Comparison of ENCODE assay signal across 19 mouse cellular contexts in the genomic region with DNA sequence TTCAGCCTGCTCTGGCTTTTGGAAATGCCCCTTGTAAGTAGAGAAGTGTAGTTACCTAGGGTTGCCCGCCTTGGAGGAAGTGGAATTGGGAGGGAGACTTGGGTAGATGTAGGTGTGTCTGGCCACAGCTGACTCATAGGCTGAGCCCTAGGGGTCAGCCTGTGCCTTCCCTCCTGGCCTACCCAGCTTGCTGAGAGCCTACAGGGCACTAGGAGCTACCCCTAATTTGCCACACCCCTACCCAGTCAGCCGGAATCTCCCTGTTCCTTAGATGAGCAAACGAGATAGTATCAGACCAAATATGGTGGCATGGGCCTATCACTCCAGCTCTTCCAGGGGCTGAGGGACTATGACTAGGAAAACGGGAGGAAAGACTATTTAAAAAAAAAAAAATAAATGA. TPM values are rescaled to one million over a fixed set of nuclear protein-coding genes. Genes with fewer than 3 reads are reported as not detected.
DNase-seq lines count a peak whose midpoint lies in the region; ATAC-seq and TF ChIP-seq lines count a peak whose summit lies in the region.
"Had no signal": no experiment of that assay in that cellular context is flagged by ENCODE, and none has a peak within 500 bp of the region (broad histone marks: within the 10 kb centered on the region; RNA-seq: fewer than 3 reads in every experiment).

No protein-coding gene starts in this region.

- TF ChIP-seq EP300 in MEL (IDR thresholded peaks at IDR 0.05; ENCODE audit: low read depth in 1 of 2, low read length in 2 of 2) = no peak

- TF ChIP-seq CTCF in MEL (IDR thresholded peaks at IDR 0.05 in 2 of 3, conservative IDR thresholded peaks at IDR 0.05 in 1 of 3; ENCODE audit: control insufficient read depth in 1 of 3, insufficient read depth in 1 of 3, low read depth in 2 of 3, low read length in 3 of 3, poor library complexity in 1 of 3, severe bottlenecking in 1 of 3) = no peak
- no peak for TF ChIP-seq CTCF in small intestine, adult 2 months (IDR thresholded peaks at IDR 0.05; ENCODE audit: extremely low read depth, insufficient read length, insufficient replicate concordance, low read depth, low read length)

- no peak overlapping the region for H3K9ac ChIP-seq in MEL (ENCODE audit: control insufficient read depth, low read depth, low read length, poor library complexity, severe bottlenecking)
- H3K9ac ChIP-seq in liver, embryonic 16.5 days (ENCODE audit: low read depth, low read length) = no peak overlapping the region
- no peak overlapping the region for H3K9ac ChIP-seq in forebrain, embryonic 13.5 days
- H3K9ac ChIP-seq in midbrain, embryonic 15.5 days = no peak overlapping the region
- H3K9ac ChIP-seq: embryonic facial prominence, embryonic 15.5 days; heart, embryonic 12.5 days; kidney, embryonic 15.5 days; limb, embryonic 15.5 days had no signal

- 53% methylated on average over 4 of the region's 4 CpGs for WGBS in liver, embryonic 16.5 days (ENCODE audit: insufficient replicate concordance)
- WGBS in small intestine, adult 2 months = 50% methylated on average over 4 of the region's 4 CpGs
- WGBS in forebrain, embryonic 13.5 days = 79% methylated on average over 4 of the region's 4 CpGs
- WGBS in midbrain, embryonic 15.5 days = 82% methylated on average over 4 of the region's 4 CpGs

- no peak for ATAC-seq in liver, embryonic 16.5 days (ENCODE audit: low read depth)
- ATAC-seq in forebrain, embryonic 13.5 days = no peak
- no peak for ATAC-seq in midbrain, embryonic 15.5 days (replicated peaks)

- no peak overlapping the region for H3K4me2 ChIP-seq in liver, embryonic 16.5 days (ENCODE audit: low read depth, low read length)
- no peak overlapping the region for H3K4me2 ChIP-seq in forebrain, embryonic 13.5 days
- no peak overlapping the region for H3K4me2 ChIP-seq in midbrain, embryonic 15.5 days
- H3K4me2 ChIP-seq: embryonic facial prominence, embryonic 15.5 days; heart, embryonic 12.5 days; kidney, embryonic 15.5 days; limb, embryonic 15.5 days had no signal

- no peak overlapping the region for H3K27ac ChIP-seq in MEL (ENCODE audit: control insufficient read depth, low read depth, low read length)
- peak overlapping the region; percentile 22 for H3K27ac ChIP-seq in liver, embryonic 16.5 days (ENCODE audit: low read length)
- H3K27ac ChIP-seq in small intestine, adult 2 months (ENCODE audit: insufficient read depth, low read depth, low read length) = peak overlapping the region; percentile 93
- H3K27ac ChIP-seq in forebrain, embryonic 13.5 days = no peak overlapping the region
- no peak overlapping the region for H3K27ac ChIP-seq in midbrain, embryonic 15.5 days
- H3K27ac ChIP-seq: embryonic facial prominence, embryonic 15.5 days; forebrain, embryonic 10.5 days; kidney, embryonic 15.5 days; limb, embryonic 15.5 days had no signal

- peaks cover 2% of the 10 kb centered on the region; the same call in 1 of the 2 replicates for H3K79me2 ChIP-seq in MEL (ENCODE audit: control insufficient read depth, insufficient read depth, low read length, poor library complexity)

- peaks cover 0 to 25% of the 10 kb centered on the region in 2 experiments; a peak in 2 of 4 replicates for H3K36me3 ChIP-seq in MEL (ENCODE audit: control insufficient read depth in 1 of 2, insufficient read depth in 2 of 2, low read length in 2 of 2)
- H3K36me3 ChIP-seq in liver, embryonic 16.5 days (ENCODE audit: control insufficient read depth, insufficient read depth) = no peaks in the 10 kb centered on the region
- no peaks in the 10 kb centered on the region for H3K36me3 ChIP-seq in small intestine, adult 2 months (ENCODE audit: control insufficient read depth, insufficient read depth, low read length)
- no peaks in the 10 kb centered on the region for H3K36me3 ChIP-seq in forebrain, embryonic 13.5 days (ENCODE audit: poor library complexity, severe bottlenecking)
- H3K36me3 ChIP-seq in midbrain, embryonic 15.5 days (replicated peaks) = no peaks in the 10 kb centered on the region
- H3K36me3 ChIP-seq: embryonic facial prominence, embryonic 15.5 days; forebrain, embryonic 10.5 days; heart, embryonic 12.5 days; kidney, embryonic 15.5 days; limb, embryonic 15.5 days had no signal

- TF ChIP-seq POLR2A in MEL (IDR thresholded peaks at IDR 0.05; ENCODE audit: control insufficient read depth in 1 of 2, insufficient read depth in 1 of 2, low read depth in 1 of 2, low read length in 2 of 2, poor library complexity in 1 of 2) = no peak
- TF ChIP-seq POLR2A in small intestine, adult 2 months (IDR thresholded peaks at IDR 0.05; ENCODE audit: low read depth, low read length) = no peak

- peaks cover 11 to 36% of the 10 kb centered on the region in 2 experiments for H3K4me1 ChIP-seq in MEL (ENCODE audit: control insufficient read depth in 1 of 2, insufficient read depth in 2 of 2, low read length in 2 of 2)
- H3K4me1 ChIP-seq in liver, embryonic 16.5 days (ENCODE audit: control insufficient read depth, low read depth, low read length) = peaks cover 43% of the 10 kb centered on the region
- H3K4me1 ChIP-seq in small intestine, adult 2 months (ENCODE audit: control insufficient read depth, insufficient read depth, insufficient read length, low read length) = peaks cover 41% of the 10 kb centered on the region; the same call in 1 of the 2 replicates
- H3K4me1 ChIP-seq in forebrain, embryonic 13.5 days = peaks cover 20% of the 10 kb centered on the region
- H3K4me1 ChIP-seq in midbrain, embryonic 15.5 days = peaks cover 11% of the 10 kb centered on the region

- no peaks in the 10 kb centered on the region for H3K9me3 ChIP-seq in MEL (replicated peaks; ENCODE audit: insufficient read depth, low read length)
- H3K9me3 ChIP-seq in liver, embryonic 16.5 days (replicated peaks; ENCODE audit: control insufficient read depth, low read length) = no peaks in the 10 kb centered on the region
- no peaks in the 10 kb centered on the region for H3K9me3 ChIP-seq in forebrain, embryonic 13.5 days (replicated peaks)
- no peaks in the 10 kb centered on the region for H3K9me3 ChIP-seq in midbrain, embryonic 15.5 days
- H3K9me3 ChIP-seq: embryonic facial prominence, embryonic 15.5 days; forebrain, embryonic 10.5 days; heart, embryonic 12.5 days; kidney, embryonic 15.5 days; limb, embryonic 15.5 days; megakaryocyte, embryonic 14.5 days had no signal

- H3K4me3 ChIP-seq in MEL (ENCODE audit: control insufficient read depth in 1 of 2, insufficient read depth in 1 of 2, low read depth in 2 of 2, low read length in 2 of 2) = no peak overlapping the region
- H3K4me3 ChIP-seq in liver, embryonic 16.5 days (ENCODE audit: low read depth, low read length) = no peak overlapping the region
- no peak overlapping the region for H3K4me3 ChIP-seq in small intestine, adult 2 months (ENCODE audit: low read depth, low read length)
- no peak overlapping the region for H3K4me3 ChIP-seq in forebrain, embryonic 13.5 days
- no peak overlapping the region for H3K4me3 ChIP-seq in midbrain, embryonic 15.5 days
- H3K4me3 ChIP-seq: embryonic facial prominence, embryonic 15.5 days; forebrain, embryonic 10.5 days; heart, embryonic 12.5 days; kidney, embryonic 15.5 days; limb, embryonic 15.5 days; megakaryocyte, embryonic 14.5 days had no signal

- TF ChIP-seq RAD21 in MEL (IDR thresholded peaks at IDR 0.05; ENCODE audit: low read depth, low read length) = no peak

- peak; percentile 52 to 61 for DNase-seq in lung, adult 18-20 months
- no peak for DNase-seq in lung, postnatal 10 days
- DNase-seq in MEL (ENCODE audit: low read depth, low spot score) (no peak), MN1 (ENCODE audit: low spot score) (no peak)
- DNase-seq: cerebellum, adult 9-10 months; embryo, embryonic 11 days; gastrocnemius, postnatal 10 days; right cerebral cortex, postnatal 25 days; thymus, postnatal 4 days had no signal

- H3K27me3 ChIP-seq in MEL (ENCODE audit: control insufficient read depth in 1 of 2, insufficient read depth in 2 of 2, low read length in 2 of 2) = no peaks in the 10 kb centered on the region
- no peaks in the 10 kb centered on the region for H3K27me3 ChIP-seq in liver, embryonic 16.5 days (ENCODE audit: control insufficient read depth, insufficient read depth, low read depth, low read length)
- H3K27me3 ChIP-seq in small intestine, adult 2 months (ENCODE audit: control insufficient read depth, insufficient read depth, low read length) = no peaks in the 10 kb centered on the region
- H3K27me3 ChIP-seq in forebrain, embryonic 13.5 days = no peaks in the 10 kb centered on the region
- H3K27me3 ChIP-seq in midbrain, embryonic 15.5 days (replicated peaks) = no peaks in the 10 kb centered on the region
- H3K27me3 ChIP-seq: embryonic facial prominence, embryonic 15.5 days; heart, embryonic 12.5 days; kidney, embryonic 15.5 days; limb, embryonic 15.5 days; megakaryocyte, embryonic 14.5 days had no signal

TF ChIP-seq in MEL, 35 proteins besides CTCF, POLR2A, EP300 and RAD21 (continues in another document):
- no peak for TF ChIP-seq JUND (IDR thresholded peaks at IDR 0.05; ENCODE audit: low read depth, low read length)

RNA-seq across cellular contexts. Expression of a gene that starts 6.2 kb away (rescaled TPM):
- total RNA-seq in MEL (2012; rRNA removed) = 3,019 and 3,042 TPM in 2 replicates
- polyA plus RNA-seq in MEL (2012; ENCODE audit: insufficient read depth in 1 of 2, insufficient read length in 2 of 2, low read depth in 1 of 2, low replicate concordance in 2 of 2, missing spikeins in 1 of 2) = 1,000 to 10,000 TPM; 1,403 to 4,417 TPM
- polyA plus RNA-seq in liver, embryonic 16.5 days (2015; fragmentation: Nextera tagmentation; extraction: Ambion mirVana) = 6,197 and 6,568 TPM in 2 replicates
- 4,701 and 11,894 TPM in 2 replicates for polyA plus RNA-seq in small intestine, adult 2 months (2012; rRNA removed)
- polyA plus RNA-seq in forebrain, embryonic 13.5 days (2015; fragmentation: Nextera tagmentation; extraction: Ambion mirVana) = 15,903 and 18,325 TPM in 2 replicates
- polyA plus RNA-seq in midbrain, embryonic 15.5 days (2015; fragmentation: Nextera tagmentation; extraction: Ambion mirVana) = 13,428 and 14,272 TPM in 2 replicates

RNA-seq across cellular contexts. Expression of a gene that starts 17.5 kb away (rescaled TPM):
- 3.9 and 4.6 TPM in 2 replicates for total RNA-seq in MEL (2012; rRNA removed)
- polyA plus RNA-seq in MEL (2012; ENCODE audit: insufficient read depth in 1 of 2, insufficient read length in 2 of 2, low read depth in 1 of 2, low replicate concordance in 2 of 2, missing spikeins in 1 of 2) = 1 to 10 TPM in 1 of 2 experiments, not detected in 1; 7.4 TPM
- polyA plus RNA-seq in liver, embryonic 16.5 days (2015; fragmentation: Nextera tagmentation; extraction: Ambion mirVana) = 2.7 TPM in 2 replicates
- 17.0 and 28.4 TPM in 2 replicates for polyA plus RNA-seq in small intestine, adult 2 months (2012; rRNA removed)
- 30.7 and 35.1 TPM in 2 replicates for polyA plus RNA-seq in forebrain, embryonic 13.5 days (2015; fragmentation: Nextera tagmentation; extraction: Ambion mirVana)
- polyA plus RNA-seq in midbrain, embryonic 15.5 days (2015; fragmentation: Nextera tagmentation; extraction: Ambion mirVana) = 41.6 and 43.0 TPM in 2 replicates

RNA-seq across cellular contexts. Expression of a gene that starts 47.4 kb away (rescaled TPM):
- not detected in 2 replicates for total RNA-seq in MEL (2012; rRNA removed)
- polyA plus RNA-seq in MEL (2012; ENCODE audit: insufficient read depth in 1 of 2, insufficient read length in 2 of 2, low read depth in 1 of 2, low replicate concordance in 2 of 2, missing spikeins in 1 of 2) = not detected
- polyA plus RNA-seq in liver, embryonic 16.5 days (2015; fragmentation: Nextera tagmentation; extraction: Ambion mirVana) = 19.6 and 20.4 TPM in 2 replicates
- polyA plus RNA-seq in small intestine, adult 2 months (2012; rRNA removed) = 12.3 and 15.0 TPM in 2 replicates
- 521 and 522 TPM in 2 replicates for polyA plus RNA-seq in forebrain, embryonic 13.5 days (2015; fragmentation: Nextera tagmentation; extraction: Ambion mirVana)
- polyA plus RNA-seq in midbrain, embryonic 15.5 days (2015; fragmentation: Nextera tagmentation; extraction: Ambion mirVana) = 507 and 508 TPM in 2 replicates

Comparison
In these comparisons a context has a peak if more than half of its experiments do, and no peak if none do; other contexts are left out.
1. DNase-seq: peak in lung, adult 18-20 months (2 of 2); none in lung, postnatal 10 days (single experiment), MEL (single experiment) and MN1 (single experiment).
2. H3K27ac ChIP-seq: peak in liver, embryonic 16.5 days (single experiment) and small intestine, adult 2 months (single experiment); none in MEL (single experiment), forebrain, embryonic 13.5 days (single experiment) and midbrain, embryonic 15.5 days (single experiment).
3. RNA of a gene that starts 47.4 kb away (polyA plus RNA-seq): 521 to 522 TPM in forebrain, embryonic 13.5 days and 507 to 508 TPM in midbrain, embryonic 15.5 days; 19.6 to 20.4 TPM in liver, embryonic 16.5 days, 12.3 to 15.0 TPM in small intestine, adult 2 months and not detected in MEL; every median in the first group is over 10 times any median in the second.